Mouse (Mus musculus) skeletal muscle tissue, adult 2 months (tissue): ENCODE measurements around the gene Adap2.
"Not testable (repeated sequence)": the region's sequence is repeated elsewhere in the genome, so short reads cannot be mapped to it uniquely, and the experiment has no call there.

Experiments
- DNase-seq: peaks from one replicate; pipeline ENCODE4 v3.0.0-alpha.2; 2012; ENCODE audit warnings: low read depth, low spot score

Adap2 gene

GRCm38 (mm10) chr11:80159018-80159417, 5.1 kb downstream of the Adap2 start:
- no peak for DNase-seq

GRCm38 (mm10) chr11:80161041-80161440, 7.1 kb downstream of the Adap2 start:
- DNase-seq = no peak

- no peak for DNase-seq
These were observed 9.6 kb downstream of the Adap2 start for GRCm38 (mm10) chr11:80163362-80164116.

- DNase-seq = no peak
These were observed 10.3 kb downstream of the Adap2 start for GRCm38 (mm10) chr11:80164224-80164623.

- DNase-seq = no peak
These were observed 14.2 kb downstream of the Adap2 start for GRCm38 (mm10) chr11:80168121-80168520.

GRCm38 (mm10) chr11:80168611-80169249, 14.8 kb downstream of the Adap2 start:
- no peak for DNase-seq

GRCm38 (mm10) chr11:80169629-80170028, 15.7 kb downstream of the Adap2 start:
- DNase-seq = no peak

GRCm38 (mm10) chr11:80170351-80170750, 16.4 kb downstream of the Adap2 start:
- no peak for DNase-seq

- DNase-seq = peak; percentile 51
These were observed 18.0 kb downstream of the Adap2 start for GRCm38 (mm10) chr11:80171884-80172283.

- no peak for DNase-seq
These were observed 20.2 kb downstream of the Adap2 start for GRCm38 (mm10) chr11:80173963-80174670.

GRCm38 (mm10) chr11:80176911-80177895, 23.3 kb downstream of the Adap2 start:
- no peak for DNase-seq

- no peak for DNase-seq
These were observed 24.4 kb downstream of the Adap2 start for GRCm38 (mm10) chr11:80178316-80178715.

- no peak for DNase-seq
These were observed 27.3 kb downstream of the Adap2 start for GRCm38 (mm10) chr11:80181021-80181749.

- DNase-seq = not testable (repeated sequence)
These were observed 29.3 kb downstream of the Adap2 start for GRCm38 (mm10) chr11:80183054-80183704.

GRCm38 (mm10) chr11:80183705-80184255, 29.9 kb downstream of the Adap2 start, which contains the start of gene Rnf135:
TSS of gene Rnf135 (plus strand) at chr11:80183851.
- peak; percentile 86 for DNase-seq

GRCm38 (mm10) chr11:80184531-80185071, 30.7 kb downstream of the Adap2 start:
- DNase-seq = no peak

- not testable (repeated sequence) for DNase-seq
These were observed 31.6 kb downstream of the Adap2 start for GRCm38 (mm10) chr11:80185441-80185976.

- no peak for DNase-seq
These were observed 36.4 kb downstream of the Adap2 start for GRCm38 (mm10) chr11:80190280-80190679.

- no peak for DNase-seq
These were observed 39.9 kb downstream of the Adap2 start for GRCm38 (mm10) chr11:80193827-80194226.
